Comparison of ENCODE assay signal across 8 mouse cellular contexts in genomic region chr11:87448476-87449199, GRCm38 (mm10). TPM values are rescaled to one million over a fixed set of nuclear protein-coding genes. Genes with fewer than 3 reads are reported as not detected.
A peak's percentile ranks its signal among the peaks of the same experiment; 100 is the strongest.
DNase-seq lines count a peak whose midpoint lies in the region; ATAC-seq and TF ChIP-seq lines count a peak whose summit lies in the region.
"Not testable (repeated sequence)": the region's sequence is repeated elsewhere in the genome, so short reads cannot be mapped to it uniquely, and the experiment has no call there.

No protein-coding gene starts in this region.

- H3K4me2 ChIP-seq in heart, postnatal 0 days (ENCODE audit: low read depth, low read length); liver, embryonic 13.5 days; stomach, embryonic 14.5 days (replicated peaks; ENCODE audit: low read depth, low read length): not testable (repeated sequence)

- H3K36me3 ChIP-seq in forebrain, embryonic 10.5 days (replicated peaks); heart, postnatal 0 days (replicated peaks; ENCODE audit: control insufficient read depth, insufficient read depth, low read length); liver, embryonic 13.5 days; stomach, embryonic 14.5 days (ENCODE audit: control insufficient read depth, insufficient read depth, low read length): not testable (repeated sequence)

- not testable (repeated sequence) for H3K9me3 ChIP-seq in forebrain, embryonic 10.5 days; heart, postnatal 0 days (replicated peaks; ENCODE audit: control insufficient read depth, low read length); liver, embryonic 13.5 days (replicated peaks); stomach, embryonic 14.5 days (ENCODE audit: control insufficient read depth, low read depth, low read length)

- ATAC-seq in heart, postnatal 0 days (ENCODE audit: insufficient read depth, low read depth) = peak; percentile 90
- ATAC-seq in liver, embryonic 13.5 days (ENCODE audit: low read depth) = peak; percentile 89
- ATAC-seq in monocyte, adult 5-6 weeks (replicated peaks; ENCODE audit: insufficient number of reproducible peaks, low FRiP score, low TSS enrichment, poor library complexity, severe bottlenecking) = peak; percentile 53; the same call in 1 of the 2 replicates
- peak; percentile 94 for ATAC-seq in stomach, embryonic 14.5 days (ENCODE audit: insufficient number of reproducible peaks, insufficient read depth, low FRiP score, low read depth)

- not testable (repeated sequence) for TF ChIP-seq CTCF in heart, postnatal 0 days (IDR thresholded peaks at IDR 0.05; ENCODE audit: low read depth)

- not testable (repeated sequence) for TF ChIP-seq EP300 in heart, postnatal 0 days (IDR thresholded peaks at IDR 0.05; ENCODE audit: low read depth)

- H3K27ac ChIP-seq in forebrain, embryonic 10.5 days = peak overlapping the region; percentile 81
- H3K27ac ChIP-seq in heart, postnatal 0 days (ENCODE audit: low read depth) = peak overlapping the region; percentile 51
- H3K27ac ChIP-seq in liver, embryonic 13.5 days = peak overlapping the region; percentile 87
- peak overlapping the region; percentile 58 for H3K27ac ChIP-seq in stomach, embryonic 14.5 days (ENCODE audit: low read length)

- 0% methylated on average over 6 of the region's 32 CpGs for WGBS in forebrain, embryonic 10.5 days
- 0% methylated on average over 5 of the region's 32 CpGs for WGBS in heart, postnatal 0 days
- WGBS in liver, embryonic 13.5 days (ENCODE audit: insufficient replicate concordance) = under 1% methylated on average over 6 of the region's 32 CpGs
- 0% methylated on average over 6 of the region's 32 CpGs for WGBS in stomach, embryonic 14.5 days

- H3K27me3 ChIP-seq in forebrain, embryonic 10.5 days (ENCODE audit: poor library complexity, severe bottlenecking); heart, postnatal 0 days (ENCODE audit: control insufficient read depth, insufficient read depth, low read length); liver, embryonic 13.5 days; stomach, embryonic 14.5 days (ENCODE audit: control insufficient read depth, insufficient read depth, low read length): not testable (repeated sequence)

- not testable (repeated sequence) for H3K4me3 ChIP-seq in forebrain, embryonic 10.5 days; heart, postnatal 0 days (ENCODE audit: low read depth, low read length); liver, embryonic 13.5 days (replicated peaks); stomach, embryonic 14.5 days (ENCODE audit: low read depth, low read length)

- peaks cover 19% of the 10 kb centered on the region for H3K4me1 ChIP-seq in forebrain, embryonic 10.5 days
- not testable (repeated sequence) for H3K4me1 ChIP-seq in heart, postnatal 0 days (ENCODE audit: control insufficient read depth, insufficient read depth); stomach, embryonic 14.5 days (ENCODE audit: control insufficient read depth, insufficient read depth, low read length)
- peaks cover 42% of the 10 kb centered on the region for H3K4me1 ChIP-seq in liver, embryonic 13.5 days (replicated peaks)

- not testable (repeated sequence) for H3K9ac ChIP-seq in heart, postnatal 0 days (replicated peaks; ENCODE audit: low read depth, low read length); stomach, embryonic 14.5 days (replicated peaks; ENCODE audit: low read depth, low read length)
- peak overlapping the region; percentile 2; the same call in 1 of the 2 replicates for H3K9ac ChIP-seq in liver, embryonic 13.5 days

- DNase-seq in CD8-positive naive resting alpha-beta T cell, adult 2 months (ENCODE audit: low read depth in 2 of 2, low spot score in 2 of 2) = peak; percentile 44
- DNase-seq in c-Kit-positive CD71-positive TER-119-negative erythroid progenitor cells, embryonic 14.5 days (ENCODE audit: low read depth) = peak; percentile 82
- peak; percentile 76 for DNase-seq in forebrain, embryonic 10.5 days (ENCODE audit: extremely low spot score, low spot score)
- peak; percentile 81 for DNase-seq in heart, postnatal 0 days (ENCODE audit: low spot score)
- peak; percentile 65 for DNase-seq in kidney, postnatal 10 days
- peak; percentile 63 for DNase-seq in liver, embryonic 13.5 days

RNA-seq across cellular contexts. Expression of gene Tex14, which starts 43.8 kb away (rescaled TPM):
- not detected in 2 replicates for polyA plus RNA-seq in forebrain, embryonic 10.5 days (2016; fragmentation: Nextera tagmentation; extraction: Ambion mirVana)
- 0.04 and 0.46 TPM in 2 replicates for total RNA-seq in heart, postnatal 0 days (2014; rRNA removed; ENCODE audit: low replicate concordance)
- polyA plus RNA-seq in heart, postnatal 0 days (2015; fragmentation: Nextera tagmentation; extraction: Ambion mirVana) = 0.22 TPM in 1 of 2 replicates, not detected in the other
- 0.10 and 0.15 TPM in 2 replicates for polyA plus RNA-seq in liver, embryonic 13.5 days (2015; fragmentation: Nextera tagmentation; extraction: Ambion mirVana)
- 3.7 to 4.4 TPM in 2 of 3 replicates, not detected in the other for total RNA-seq in monocyte, adult 5-6 weeks (2017)
- polyA plus RNA-seq in stomach, embryonic 14.5 days (2014; fragmentation: Nextera tagmentation; extraction: Ambion mirVana) = not detected in 2 replicates

RNA-seq across cellular contexts. Expression of gene Rad51c, which starts 43.9 kb away (rescaled TPM):
- 13.3 and 15.1 TPM in 2 replicates for polyA plus RNA-seq in forebrain, embryonic 10.5 days (2016; fragmentation: Nextera tagmentation; extraction: Ambion mirVana)
- total RNA-seq in heart, postnatal 0 days (2014; rRNA removed; ENCODE audit: low replicate concordance) = 3.7 and 6.9 TPM in 2 replicates
- polyA plus RNA-seq in heart, postnatal 0 days (2015; fragmentation: Nextera tagmentation; extraction: Ambion mirVana) = 4.7 and 5.2 TPM in 2 replicates
- 5.0 and 5.6 TPM in 2 replicates for polyA plus RNA-seq in liver, embryonic 13.5 days (2015; fragmentation: Nextera tagmentation; extraction: Ambion mirVana)
- total RNA-seq in monocyte, adult 5-6 weeks (2017) = 2.6 to 6.8 TPM (median 6.5 TPM) in 3 replicates
- 6.0 and 7.2 TPM in 2 replicates for polyA plus RNA-seq in stomach, embryonic 14.5 days (2014; fragmentation: Nextera tagmentation; extraction: Ambion mirVana)
